9 mouse cellular contexts compared by ENCODE assay signal in genomic region chr2:83759216-83759648, GRCm38 (mm10). TPM values are rescaled to one million over a fixed set of nuclear protein-coding genes. Genes with fewer than 3 reads are reported as not detected.
DNase-seq lines count a peak whose midpoint lies in the region; ATAC-seq and TF ChIP-seq lines count a peak whose summit lies in the region.
"Had no signal": no experiment of that assay in that cellular context is flagged by ENCODE, and none has a peak within 500 bp of the region (broad histone marks: within the 10 kb centered on the region; RNA-seq: fewer than 3 reads in every experiment).

No protein-coding gene starts in this region.

- peak overlapping the region; percentile 53 for H3K9ac ChIP-seq in hindbrain, embryonic 13.5 days
- 0 out of 2 replicates have a peak overlapping the region, but pooled peaks have one; percentile 2 for H3K9ac ChIP-seq in midbrain, embryonic 11.5 days (ENCODE audit: low read length)
- no peak overlapping the region for H3K9ac ChIP-seq in liver, embryonic 12.5 days

- H3K4me1 ChIP-seq in hindbrain, embryonic 13.5 days (replicated peaks): peaks cover 15% of the 10 kb centered on the region
- H3K4me1 ChIP-seq in midbrain, embryonic 11.5 days (ENCODE audit: control insufficient read depth, insufficient read depth, low read length): peaks cover 2% of the 10 kb centered on the region; the same call in 1 of the 2 replicates
- no peaks in the 10 kb centered on the region; the same call in 1 of the 2 replicates for H3K4me1 ChIP-seq in liver, embryonic 12.5 days

- peak; percentile 70 for ATAC-seq in Patski
- peak; percentile 92 for ATAC-seq in hindbrain, embryonic 13.5 days (ENCODE audit: low FRiP score)
- ATAC-seq in midbrain, embryonic 11.5 days (ENCODE audit: low FRiP score): peak; percentile 81
- ATAC-seq in liver, embryonic 12.5 days: no peak

- peak overlapping the region; percentile 25 for H3K4me3 ChIP-seq in hindbrain, embryonic 13.5 days
- no peak overlapping the region for H3K4me3 ChIP-seq in midbrain, embryonic 11.5 days (ENCODE audit: low read depth, low read length)
- no peak overlapping the region for H3K4me3 ChIP-seq in liver, embryonic 12.5 days

- in situ Hi-C loops in Patski (cut with MboI; ENCODE audit: low pct_unique_long_range_greater_than_20kb): no loop called here

- WGBS in hindbrain, embryonic 13.5 days: 13% methylated on average over 11 of the region's 11 CpGs
- 28% methylated on average over 11 of the region's 11 CpGs for WGBS in midbrain, embryonic 11.5 days
- WGBS in liver, embryonic 12.5 days (ENCODE audit: insufficient replicate concordance): 67% methylated on average over 11 of the region's 11 CpGs

- CTCF ChIA-PET in Patski (lab: Charles Lee): no interaction called here

- no peak for DNase-seq in Patski (ENCODE audit: low read depth, low spot score)
- peak; percentile 39 to 48 for DNase-seq in cerebellum, postnatal 25 days
- no peak for DNase-seq in midbrain, embryonic 11.5 days (ENCODE audit: low spot score, missing footprints)
- no peak for DNase-seq in adrenal gland, adult 2 months
- DNase-seq in left cerebral cortex, adult 11 months (ENCODE audit: low spot score): no peak
- DNase-seq in gastrocnemius, postnatal 36 days: no peak

- peak overlapping the region; percentile 45 for H3K4me2 ChIP-seq in hindbrain, embryonic 13.5 days
- H3K4me2 ChIP-seq in midbrain, embryonic 11.5 days: peak overlapping the region; percentile 18; the same call in 1 of the 2 replicates
- H3K4me2 ChIP-seq in liver, embryonic 12.5 days: no peak overlapping the region

- H3K9me3 ChIP-seq in hindbrain, embryonic 13.5 days: no peaks in the 10 kb centered on the region
- H3K9me3 ChIP-seq in midbrain, embryonic 11.5 days (ENCODE audit: control insufficient read depth, low read length): no peaks in the 10 kb centered on the region
- H3K9me3 ChIP-seq in liver, embryonic 12.5 days (replicated peaks): no peaks in the 10 kb centered on the region
- H3K9me3 ChIP-seq: G1E had no signal

- intact Hi-C loops in gastrocnemius, postnatal 36 days (cut with DNase I): no loop called here

- H3K27me3 ChIP-seq in Patski: no peaks in the 10 kb centered on the region
- H3K27me3 ChIP-seq in hindbrain, embryonic 13.5 days: no peaks in the 10 kb centered on the region
- no peaks in the 10 kb centered on the region for H3K27me3 ChIP-seq in midbrain, embryonic 11.5 days (ENCODE audit: control insufficient read depth, insufficient read depth, low read length)
- no peaks in the 10 kb centered on the region for H3K27me3 ChIP-seq in liver, embryonic 12.5 days (replicated peaks)

- H3K27ac ChIP-seq in hindbrain, embryonic 13.5 days: peak overlapping the region; percentile 71
- H3K27ac ChIP-seq in midbrain, embryonic 11.5 days (ENCODE audit: low read depth, low read length): no peak overlapping the region
- no peak overlapping the region for H3K27ac ChIP-seq in liver, embryonic 12.5 days

- TF ChIP-seq CTCF in Patski (IDR thresholded peaks at IDR 0.05): no peak

- POLR2A ChIA-PET in Patski (lab: Charles Lee): no interaction called here

- no peaks in the 10 kb centered on the region for H3K36me3 ChIP-seq in hindbrain, embryonic 13.5 days
- no peaks in the 10 kb centered on the region for H3K36me3 ChIP-seq in midbrain, embryonic 11.5 days (ENCODE audit: control insufficient read depth, insufficient read depth, low read length)
- peaks cover 14% of the 10 kb centered on the region for H3K36me3 ChIP-seq in liver, embryonic 12.5 days

RNA-seq across cellular contexts. Expression of gene Itgav, which starts 35.0 kb away (rescaled TPM):
- 374 TPM for polyA plus RNA-seq in Patski (2021)
- 20.1 and 27.2 TPM in 2 replicates for polyA plus RNA-seq in hindbrain, embryonic 13.5 days (2015; fragmentation: Nextera tagmentation; extraction: Ambion mirVana)
- polyA plus RNA-seq in midbrain, embryonic 11.5 days (2014; fragmentation: Nextera tagmentation; extraction: Ambion mirVana): 40.5 and 41.7 TPM in 2 replicates
- polyA plus RNA-seq in liver, embryonic 12.5 days (2016; fragmentation: Nextera tagmentation; extraction: Ambion mirVana): 22.7 and 24.5 TPM in 2 replicates
- 100 to 1,000 TPM; 127 to 133 TPM for total RNA-seq in adrenal gland, adult 2 months (2021)
- polyA plus RNA-seq in adrenal gland, adult 2 months (2012; rRNA removed): 196 and 209 TPM in 2 replicates
- total RNA-seq in gastrocnemius, postnatal 36 days (2021): 10 to 100 TPM; 39.4 to 48.9 TPM

RNA-seq across cellular contexts. Expression of gene Fam171b, which starts 53.2 kb away (rescaled TPM):
- polyA plus RNA-seq in Patski (2021): 0.49 TPM
- polyA plus RNA-seq in hindbrain, embryonic 13.5 days (2015; fragmentation: Nextera tagmentation; extraction: Ambion mirVana): 64.6 and 66.3 TPM in 2 replicates
- 42.8 and 49.5 TPM in 2 replicates for polyA plus RNA-seq in midbrain, embryonic 11.5 days (2014; fragmentation: Nextera tagmentation; extraction: Ambion mirVana)
- polyA plus RNA-seq in liver, embryonic 12.5 days (2016; fragmentation: Nextera tagmentation; extraction: Ambion mirVana): 0.53 and 0.57 TPM in 2 replicates
- total RNA-seq in adrenal gland, adult 2 months (2021): 1 to 10 TPM; 4.2 to 5.9 TPM
- polyA plus RNA-seq in adrenal gland, adult 2 months (2012; rRNA removed): 1.0 and 1.3 TPM in 2 replicates
- 1 to 10 TPM in 1 of 2 experiments, under 1 TPM in 1; 0.84 to 1.6 TPM for total RNA-seq in gastrocnemius, postnatal 36 days (2021)
- polyA plus RNA-seq: G1E had no signal

Comparison
In these comparisons a context has a peak if more than half of its experiments do, and no peak if none do; other contexts are left out.
1. DNase-seq: peak in cerebellum, postnatal 25 days (2 of 2); none in Patski (single experiment), midbrain, embryonic 11.5 days (single experiment), adrenal gland, adult 2 months (single experiment), left cerebral cortex, adult 11 months (single experiment) and gastrocnemius, postnatal 36 days (0 of 2).
2. RNA of gene Fam171b, which starts 53.2 kb away (polyA plus RNA-seq): 64.6 to 66.3 TPM in hindbrain, embryonic 13.5 days and 42.8 to 49.5 TPM in midbrain, embryonic 11.5 days; 1.0 to 1.3 TPM in adrenal gland, adult 2 months, 0.53 to 0.57 TPM in liver, embryonic 12.5 days and 0.49 TPM in Patski (single experiment); every median in the first group is over 10 times any median in the second.